Mouse (Mus musculus) G1E (cell line): ENCODE results near the gene Pald1. TPM values are rescaled to one million over a fixed set of nuclear protein-coding genes. Genes with fewer than 3 reads are reported as not detected.

Experiments used
- ATAC-seq: 2 replicates; pipeline ENCODE4 v1.8.0; 2016; ENCODE audit warnings: mild to moderate bottlenecking; ENCODE audit not compliant: insufficient number of reproducible peaks, poor library complexity, low FRiP score, severe bottlenecking; ENCODE audit errors: extremely low read depth
- DNase-seq: peaks from one replicate; pipeline ENCODE4 v3.0.0; 2012; ENCODE audit warnings: low spot score
- H3K27me3 ChIP-seq: 2 replicates; pipeline ENCODE4 v1.6.1; 2012; ENCODE audit warnings: mild to moderate bottlenecking, low read length, inconsistent platforms; ENCODE audit not compliant: insufficient read depth
- H3K36me3 ChIP-seq: replicated peaks from 2 replicates; pipeline ENCODE3; 2012; ENCODE audit warnings: mild to moderate bottlenecking, inconsistent platforms
- H3K4me1 ChIP-seq: 2 replicates; pipeline ENCODE4 v1.6.1; 2012; ENCODE audit warnings: low read depth, low read length, inconsistent platforms, mixed read lengths; ENCODE audit not compliant: insufficient read depth
- H3K4me3 ChIP-seq: 2 replicates; pipeline ENCODE4 v1.5.1; 2012; ENCODE audit warnings: low read depth, mild to moderate bottlenecking, inconsistent platforms, low read length, moderate library complexity, mixed read lengths
- H3K9me3 ChIP-seq: replicated peaks from 2 replicates; pipeline ENCODE4 v1.6.1; 2012; ENCODE audit warnings: inconsistent platforms
- CTCF ChIP-seq: IDR thresholded peaks from 2 replicates; pipeline ENCODE4 v1.5.1; 2012; ENCODE audit warnings: low read depth, low read length, inconsistent platforms, mixed read lengths
- GATA1 ChIP-seq: IDR thresholded peaks from 2 replicates; pipeline ENCODE4 v1.6.1; 2012; ENCODE audit warnings: borderline replicate concordance, low read length, inconsistent platforms, mixed read lengths
- GATA2 ChIP-seq: IDR thresholded peaks from 2 replicates; pipeline ENCODE4 v1.6.1; 2012; ENCODE audit warnings: low read depth, low read length, inconsistent platforms, borderline replicate concordance
- POLR2AphosphoS5 ChIP-seq: IDR thresholded peaks from 2 replicates; pipeline ENCODE4 v1.6.1; 2012; ENCODE audit warnings: low read depth, low read length, inconsistent platforms; ENCODE audit not compliant: insufficient replicate concordance
- TAL1 ChIP-seq: conservative IDR thresholded peaks from 2 replicates; pipeline ENCODE4 v1.6.1; 2012; ENCODE audit warnings: low read depth, low read length, inconsistent platforms, mixed read lengths
- polyA plus RNA-seq: library from polyadenylated mRNA; stranded (reverse); fragments of >175 nt; gene quantifications from 2 replicates; pipeline ENCODE4 v1.2.3, GENCODE M21; 2012
- total RNA-seq, 2 experiments: library from RNA; stranded (forward) in 1 of 2; stranded (reverse) in 1 of 2; fragments of 200-1000 nt in 1 of 2; fragments of >200 nt in 1 of 2; fragmentation: Nextera tagmentation in 1 of 2; gene quantifications; 2 replicates each; pipeline ENCODE4 v1.2.3; 2014 to 2017

Pald1 gene
- total and polyA plus RNA-seq, 3 experiments, result 0.03 TPM; not detected in 2

DNA sequence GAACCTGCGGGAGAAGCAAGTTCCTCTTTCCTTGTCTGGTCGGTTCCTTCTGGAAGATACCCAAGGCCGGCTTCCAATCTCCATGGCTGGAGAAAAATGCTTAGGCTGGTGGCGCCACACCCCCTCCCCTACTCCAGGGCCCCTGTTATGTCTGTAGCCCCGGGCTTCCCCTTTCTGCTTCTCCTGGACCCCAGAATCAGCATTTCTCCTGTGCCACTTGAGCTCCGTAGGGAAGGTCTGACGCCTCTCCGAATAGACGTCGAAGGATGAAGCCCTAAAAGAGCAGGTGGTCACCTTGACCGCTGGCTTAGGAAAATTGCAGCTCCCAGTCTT lies 351 bp upstream of the Pald1 start:
- H3K27me3 ChIP-seq, result peaks cover 28% of the 10 kb centered on the region
- no peak for DNase-seq
- no peaks in the 10 kb centered on the region for H3K9me3 ChIP-seq
- no peak for ATAC-seq
- peaks cover 2% of the 10 kb centered on the region; the same call in 1 of the 2 replicates for H3K4me1 ChIP-seq
- no peaks in the 10 kb centered on the region for H3K36me3 ChIP-seq
- no peak overlapping the region; the same call in 1 of the 2 replicates for H3K4me3 ChIP-seq
- no peak for TF ChIP-seq GATA2
- no peak for TF ChIP-seq POLR2AphosphoS5
- TF ChIP-seq TAL1, result no peak
- TF ChIP-seq GATA1, result no peak
- no peak for TF ChIP-seq CTCF

DNA sequence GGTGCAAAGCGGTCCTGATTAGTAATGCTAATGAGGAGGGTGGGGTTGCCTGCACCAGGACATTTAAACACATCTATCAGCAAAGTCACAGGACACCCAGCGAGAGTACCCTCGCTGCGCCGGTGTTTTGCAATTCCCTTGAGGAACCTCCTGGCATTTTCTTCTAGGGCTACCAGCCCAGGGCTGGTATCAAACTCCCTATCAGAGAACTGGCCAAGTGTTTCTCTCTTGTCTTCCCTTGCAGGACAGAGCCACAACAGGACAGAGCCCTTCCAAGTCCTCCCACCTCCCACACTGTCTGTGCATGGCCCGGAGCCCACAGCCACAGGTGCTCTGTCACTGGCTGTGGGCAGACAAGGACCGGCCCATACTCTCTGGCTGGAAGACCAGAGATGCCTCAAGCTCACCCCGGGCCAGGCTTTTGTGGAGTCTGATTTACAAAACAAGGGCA lies 1.0 kb downstream of the Pald1 start:
- Histone ChIP-seq H3K4me1 (peaks cover 2% of the 10 kb centered on the region; the same call in 1 of the 2 replicates), H3K27me3 (peaks cover 28% of the 10 kb centered on the region)
- DNase-seq, result no peak

DNA sequence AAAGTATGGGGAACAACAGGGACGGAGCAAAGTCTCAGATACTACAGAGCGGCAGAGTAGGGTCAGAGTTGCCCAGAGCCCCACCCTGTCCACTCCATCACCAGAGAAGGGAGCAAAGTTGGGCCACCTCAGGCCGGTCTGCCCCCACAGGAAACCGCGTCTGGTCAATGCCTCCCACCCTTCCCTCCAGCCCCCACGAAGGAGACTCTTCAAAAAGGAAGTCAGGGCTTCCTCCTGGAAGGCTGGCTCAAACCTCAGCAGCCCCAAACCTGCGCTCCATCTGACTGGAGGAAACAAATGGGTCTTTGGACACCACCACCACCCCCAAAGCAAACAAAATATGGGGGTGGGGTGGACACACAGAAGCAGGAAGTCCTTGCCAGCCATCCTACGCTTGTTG lies 1.5 kb downstream of the Pald1 start:
- peaks cover 28% of the 10 kb centered on the region for H3K27me3 ChIP-seq
- ATAC-seq (no peak), DNase-seq (no peak)
- H3K4me1 ChIP-seq, result peaks cover 2% of the 10 kb centered on the region; the same call in 1 of the 2 replicates
- H3K9me3 ChIP-seq, result no peaks in the 10 kb centered on the region
- H3K4me3 ChIP-seq, result no peak overlapping the region
- TF ChIP-seq POLR2AphosphoS5, result no peak
- TF ChIP-seq GATA2, result no peak
- TF ChIP-seq TAL1, result no peak
- TF ChIP-seq GATA1, result no peak
- no peaks in the 10 kb centered on the region for H3K36me3 ChIP-seq

More for the DNA sequence above, 1.0 kb downstream of the Pald1 start:
- no peak for TF ChIP-seq CTCF
- no peak for TF ChIP-seq POLR2AphosphoS5
- TF ChIP-seq GATA1, result no peak
- no peak for TF ChIP-seq GATA2
- no peak for TF ChIP-seq TAL1
- H3K9me3 ChIP-seq, result no peaks in the 10 kb centered on the region
- no peak for ATAC-seq
- H3K4me3 ChIP-seq, result no peak overlapping the region
- no peaks in the 10 kb centered on the region for H3K36me3 ChIP-seq

DNA sequence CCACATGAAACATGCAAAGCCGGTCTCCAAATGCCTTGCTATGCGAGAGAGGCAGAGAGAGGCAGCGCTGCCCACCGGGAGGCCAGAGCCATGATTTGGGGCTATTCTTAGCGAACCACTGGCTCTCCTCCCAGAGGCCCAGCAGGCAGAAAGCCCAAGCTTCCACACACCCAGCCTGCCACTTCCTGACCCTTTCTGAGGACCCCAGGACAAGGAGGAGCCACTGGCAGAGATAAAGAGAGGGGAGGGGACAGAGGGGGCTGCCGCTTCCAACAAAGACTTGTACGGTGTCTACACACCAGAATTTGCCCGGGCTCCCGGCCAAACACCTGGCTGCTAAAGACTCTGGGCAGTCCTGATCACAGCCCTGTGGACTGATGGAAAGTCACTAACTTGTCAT lies 3.1 kb downstream of the Pald1 start:
- ATAC-seq (no peak), DNase-seq (no peak)
- Histone ChIP-seq H3K36me3 (no peaks in the 10 kb centered on the region), H3K4me3 (no peak overlapping the region), H3K4me1 (peaks cover 2% of the 10 kb centered on the region; the same call in 1 of the 2 replicates), H3K27me3 (peaks cover 28% of the 10 kb centered on the region), H3K9me3 (no peaks in the 10 kb centered on the region)
- TF ChIP-seq GATA1 (no peak), CTCF (no peak), TAL1 (no peak), POLR2AphosphoS5 (no peak), GATA2 (no peak)

DNA sequence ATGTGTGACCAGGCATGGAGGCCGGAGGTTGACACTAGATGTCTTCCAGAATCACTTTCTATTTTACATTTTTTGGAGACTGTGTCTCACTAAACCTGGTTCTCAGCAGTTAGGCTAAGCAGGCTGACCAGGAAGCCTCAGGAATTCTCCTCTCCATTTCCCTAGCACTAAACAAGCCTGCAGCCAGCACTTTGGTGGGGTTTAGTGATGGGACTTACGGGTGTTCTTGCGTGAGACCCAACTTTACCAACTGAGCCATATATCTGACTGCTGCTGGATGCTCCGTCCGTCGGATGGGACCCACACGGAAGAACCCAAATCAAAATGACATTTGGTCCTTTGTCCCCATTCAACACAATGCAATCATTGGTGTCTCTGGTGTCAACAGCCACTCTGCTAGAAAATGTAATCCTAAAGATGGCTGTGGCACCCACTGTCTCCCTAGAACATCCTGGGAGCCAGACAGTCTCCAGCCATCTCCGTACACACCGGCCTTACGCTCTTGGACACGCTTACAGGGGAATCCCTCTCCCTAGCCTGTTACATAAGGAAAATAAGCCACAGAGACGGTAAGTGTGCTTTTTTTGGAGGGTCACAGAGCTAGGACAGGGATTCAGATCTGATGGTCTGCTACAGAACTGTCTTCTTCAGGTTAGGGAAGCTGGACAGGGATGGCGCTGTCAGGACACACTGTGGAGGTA lies 3.8 kb downstream of the Pald1 start:
- TF ChIP-seq CTCF, result no peak
- no peak for TF ChIP-seq GATA1
- TF ChIP-seq POLR2AphosphoS5, result no peak
- TF ChIP-seq TAL1, result no peak
- no peak for TF ChIP-seq GATA2
- Histone ChIP-seq H3K27me3 (peaks cover 28% of the 10 kb centered on the region), H3K9me3 (no peaks in the 10 kb centered on the region), H3K36me3 (no peaks in the 10 kb centered on the region), H3K4me3 (no peak overlapping the region), H3K4me1 (peaks cover 2% of the 10 kb centered on the region; the same call in 1 of the 2 replicates)
- no peak for DNase-seq
- ATAC-seq, result no peak

DNA sequence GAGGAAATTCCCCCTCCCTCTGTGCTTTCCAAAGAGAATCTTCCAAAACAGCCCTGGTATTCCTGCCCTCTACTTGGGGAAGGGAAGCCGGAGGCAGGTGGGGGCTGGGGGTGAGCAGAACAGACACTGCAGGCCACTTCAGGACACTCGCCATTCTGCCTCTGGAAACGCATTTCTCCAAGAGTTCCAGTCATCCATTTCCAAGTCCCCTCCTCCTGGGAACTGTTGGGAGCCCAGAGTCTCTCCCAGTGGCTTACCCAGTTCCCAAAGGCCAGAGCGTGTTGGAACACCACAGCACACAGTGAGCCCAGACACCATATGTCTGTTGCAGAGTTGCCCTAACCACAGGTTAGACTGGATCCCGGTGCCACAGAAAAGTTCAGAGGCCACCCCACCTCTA lies 4.6 kb downstream of the Pald1 start:
- H3K36me3 ChIP-seq, result no peaks in the 10 kb centered on the region
- ATAC-seq (no peak), DNase-seq (no peak)
- H3K4me3 ChIP-seq, result no peak overlapping the region
- no peaks in the 10 kb centered on the region for H3K9me3 ChIP-seq
- no peak for TF ChIP-seq TAL1
- no peak for TF ChIP-seq GATA2
- TF ChIP-seq CTCF, result no peak
- no peak for TF ChIP-seq GATA1
- no peak for TF ChIP-seq POLR2AphosphoS5
- peaks cover 2% of the 10 kb centered on the region for H3K4me1 ChIP-seq
- H3K27me3 ChIP-seq, result peaks cover 23% of the 10 kb centered on the region
